Mouse (Mus musculus): ENCODE data around the gene Snph. TPM values are rescaled to one million over a fixed set of nuclear protein-coding genes. Genes with fewer than 3 reads are reported as not detected.
A peak's percentile ranks its signal among the peaks of the same experiment; 100 is the strongest.

Gene Snph
- total and polyA plus RNA-seq, 2 experiments from 2014 or later = 18.3 to 39.6 TPM

DNA sequence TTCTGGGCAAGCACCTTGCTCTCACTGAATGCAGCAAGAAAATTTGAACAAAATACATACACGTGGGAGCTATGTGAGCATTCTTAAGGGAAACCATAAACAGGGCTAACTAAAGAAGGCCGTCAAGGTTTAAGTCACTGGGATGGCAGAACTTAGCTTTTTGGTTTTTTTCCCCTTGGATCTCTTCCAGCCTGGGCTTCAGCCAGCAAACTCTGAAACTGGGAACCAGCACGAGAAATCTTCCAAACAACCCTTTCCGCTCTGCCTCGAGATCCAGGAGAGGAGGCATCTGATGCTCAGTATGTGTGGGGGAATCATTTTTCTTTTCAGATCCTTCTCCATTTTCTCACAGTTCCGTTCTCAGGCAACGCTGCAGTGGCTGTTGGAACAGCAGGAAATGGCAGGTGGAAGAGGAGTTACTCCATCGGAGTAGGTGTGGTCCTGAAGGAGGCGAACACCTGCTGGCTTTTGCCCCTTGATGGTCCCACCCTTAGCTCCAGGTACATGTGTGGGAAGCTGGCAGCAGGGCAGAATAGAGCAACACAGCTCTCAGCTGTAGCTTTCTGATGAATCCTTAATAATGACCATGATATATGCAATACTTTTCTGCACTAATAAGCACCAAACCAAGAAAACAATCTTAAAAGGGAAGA lies 3.1 kb upstream of the Snph start:
- DNase-seq = peak; percentile 33

DNA sequence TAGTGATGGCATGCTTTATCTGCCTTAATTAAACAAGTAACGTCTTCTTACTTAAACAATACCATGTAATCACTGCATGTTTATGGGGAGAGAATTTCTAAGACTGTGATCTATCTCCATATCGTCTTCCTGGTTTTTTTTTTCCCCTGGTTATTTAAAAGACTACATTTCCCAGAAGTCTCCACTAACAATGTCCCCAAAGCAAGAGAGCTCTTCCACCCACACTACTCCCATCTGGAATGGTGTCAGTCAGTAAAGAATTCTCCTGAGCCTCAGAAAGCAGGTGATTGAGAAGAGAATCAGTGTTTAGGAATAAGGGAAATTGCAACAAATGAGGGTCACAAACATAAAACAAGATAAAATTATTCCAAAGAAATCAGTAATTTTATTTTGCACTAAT lies 2.5 kb upstream of the Snph start:
- H3K4me3 ChIP-seq (ENCODE audit: low read depth, low read length) = no peak overlapping the region
- ATAC-seq = peak; percentile 28; the same call in 1 of the 2 replicates
- H3K9ac ChIP-seq = no peak overlapping the region
- no peak for TF ChIP-seq CTCF (IDR thresholded peaks at IDR 0.05; ENCODE audit: low read depth)
- WGBS = 18% methylated on average over 2 of the region's 2 CpGs
- H3K4me1 ChIP-seq (ENCODE audit: insufficient read depth) = no peaks in the 10 kb centered on the region
- H3K9me3 ChIP-seq (ENCODE audit: low read length) = no peaks in the 10 kb centered on the region
- no peaks in the 10 kb centered on the region for H3K36me3 ChIP-seq (ENCODE audit: insufficient read depth)
- H3K27ac ChIP-seq (ENCODE audit: low read depth, low read length) = no peak overlapping the region
- peak; percentile 35 for DNase-seq
- H3K27me3 ChIP-seq (ENCODE audit: insufficient read depth, low read length) = no peaks in the 10 kb centered on the region
- no peak overlapping the region for H3K4me2 ChIP-seq (ENCODE audit: low read depth)

More for the DNA sequence above, 3.1 kb upstream of the Snph start:
- Histone ChIP-seq H3K27ac (ENCODE audit: low read depth, low read length) (no peak overlapping the region), H3K36me3 (ENCODE audit: insufficient read depth) (no peaks in the 10 kb centered on the region), H3K4me3 (ENCODE audit: low read depth, low read length) (no peak overlapping the region), H3K4me1 (ENCODE audit: insufficient read depth) (no peaks in the 10 kb centered on the region), H3K9me3 (ENCODE audit: low read length) (no peaks in the 10 kb centered on the region), H3K4me2 (ENCODE audit: low read depth) (no peak overlapping the region), H3K27me3 (ENCODE audit: insufficient read depth, low read length) (no peaks in the 10 kb centered on the region), H3K9ac (no peak overlapping the region)
- WGBS = 51% methylated on average over 9 of the region's 9 CpGs
- no peak for ATAC-seq
- TF ChIP-seq CTCF (IDR thresholded peaks at IDR 0.05; ENCODE audit: low read depth) = no peak

DNA sequence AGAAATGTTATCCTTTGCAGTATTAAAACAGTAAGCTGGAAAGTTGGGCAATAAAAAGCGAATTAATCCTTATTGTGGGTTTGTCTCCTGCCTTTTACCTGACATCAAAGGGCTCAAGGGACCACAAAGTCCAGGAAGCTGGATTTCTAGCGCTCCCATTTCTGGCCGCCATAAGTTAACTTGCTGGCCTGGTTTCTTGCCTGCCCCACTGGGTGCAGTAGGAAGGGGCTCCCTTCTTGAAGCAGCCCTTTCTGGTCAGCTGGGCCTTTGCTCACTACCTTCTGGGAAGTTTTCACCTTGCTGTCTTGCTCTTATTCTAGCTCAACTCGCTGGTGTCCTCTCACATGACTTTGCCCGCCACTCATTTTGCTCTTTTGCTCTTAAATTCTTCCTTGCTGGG lies 589 bp upstream of the Snph start:
- Histone ChIP-seq H3K9me3 (ENCODE audit: low read length) (no peaks in the 10 kb centered on the region), H3K27ac (ENCODE audit: low read depth, low read length) (no peak overlapping the region), H3K27me3 (ENCODE audit: insufficient read depth, low read length) (no peaks in the 10 kb centered on the region), H3K4me2 (ENCODE audit: low read depth) (peak overlapping the region; percentile 64), H3K36me3 (ENCODE audit: insufficient read depth) (no peaks in the 10 kb centered on the region), H3K9ac (no peak overlapping the region), H3K4me1 (ENCODE audit: insufficient read depth) (no peaks in the 10 kb centered on the region), H3K4me3 (ENCODE audit: low read depth, low read length) (peak overlapping the region; percentile 66; the same call in 1 of the 2 replicates)
- WGBS = 55% methylated on average over 5 of the region's 5 CpGs
- no peak for TF ChIP-seq CTCF (IDR thresholded peaks at IDR 0.05; ENCODE audit: low read depth)
- ATAC-seq (no peak), DNase-seq (no peak)

DNA sequence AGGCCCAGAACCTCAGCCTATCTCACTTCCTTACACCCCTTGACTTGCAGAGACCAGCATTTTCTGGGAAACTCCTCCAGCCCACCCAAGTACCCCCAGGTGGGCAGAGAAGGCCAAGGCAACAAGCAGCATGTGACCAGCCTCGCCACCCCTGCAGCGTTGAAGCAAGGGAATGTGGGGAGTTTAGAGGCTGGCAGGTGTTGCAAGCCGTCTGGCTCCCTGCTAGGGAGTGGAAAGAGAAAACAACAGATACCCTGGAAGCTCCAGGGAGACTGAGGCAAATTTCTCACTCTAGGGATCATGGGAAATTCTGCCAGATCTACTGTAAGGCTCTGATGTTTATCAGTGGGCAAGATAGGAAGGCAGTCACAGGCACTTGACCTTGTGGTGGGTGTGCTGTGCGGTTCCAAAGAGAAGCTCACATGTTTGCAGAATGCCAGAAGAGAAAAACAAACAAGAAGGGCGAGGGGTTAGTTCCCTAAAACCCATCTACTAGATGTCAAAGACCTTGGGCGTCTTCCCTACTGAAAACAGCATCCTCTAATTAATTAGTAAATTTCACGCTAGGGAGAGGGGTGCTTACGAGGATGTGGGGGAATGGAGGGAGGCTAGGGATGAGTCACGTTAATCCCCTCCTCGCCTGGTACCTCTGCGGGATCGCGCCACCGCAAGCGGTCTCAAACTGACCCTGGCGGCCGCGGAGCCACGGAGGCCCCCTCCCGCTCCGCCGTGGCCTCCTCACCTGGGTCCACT lies 811 bp downstream of the Snph start:
- peak overlapping the region; percentile 66 for H3K4me3 ChIP-seq (ENCODE audit: low read depth, low read length)
- peak overlapping the region; percentile 76 for H3K27ac ChIP-seq (ENCODE audit: low read depth, low read length)
- H3K9ac ChIP-seq = peak overlapping the region; percentile 85
- H3K36me3 ChIP-seq (ENCODE audit: insufficient read depth) = no peaks in the 10 kb centered on the region
- peak; percentile 24 for DNase-seq
- H3K27me3 ChIP-seq (ENCODE audit: insufficient read depth, low read length) = no peaks in the 10 kb centered on the region
- peak; percentile 56 for ATAC-seq
- H3K4me2 ChIP-seq (ENCODE audit: low read depth) = peak overlapping the region; percentile 64
- no peaks in the 10 kb centered on the region for H3K4me1 ChIP-seq (ENCODE audit: insufficient read depth)
- H3K9me3 ChIP-seq (ENCODE audit: low read length) = no peaks in the 10 kb centered on the region
- no peak for TF ChIP-seq CTCF (IDR thresholded peaks at IDR 0.05; ENCODE audit: low read depth)
- 3% methylated on average over 21 of the region's 22 CpGs for WGBS

DNA sequence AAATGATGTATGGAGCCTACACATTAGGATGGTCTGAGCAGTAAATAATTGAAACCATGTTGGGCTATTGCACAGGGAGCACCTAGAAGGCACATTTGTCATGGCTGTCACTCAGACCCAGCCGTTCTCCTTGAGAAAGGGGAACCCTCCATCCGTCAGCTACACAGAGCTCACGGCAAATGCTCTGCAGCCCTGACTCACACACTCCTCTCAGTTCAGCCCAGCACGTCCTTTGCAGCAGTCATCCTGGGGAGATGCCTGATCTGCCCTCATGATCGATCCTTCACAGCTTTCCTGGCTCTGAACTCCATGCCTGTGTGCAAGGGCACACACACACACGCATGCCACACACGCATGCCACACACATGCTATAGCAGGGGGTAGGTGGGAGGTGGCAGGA lies 3.1 kb downstream of the Snph start:
- H3K4me3 ChIP-seq (ENCODE audit: low read depth, low read length) = no peak overlapping the region
- H3K4me2 ChIP-seq (ENCODE audit: low read depth) = no peak overlapping the region
- H3K4me1 ChIP-seq (ENCODE audit: insufficient read depth) = no peaks in the 10 kb centered on the region
- no peak overlapping the region for H3K9ac ChIP-seq
- H3K36me3 ChIP-seq (ENCODE audit: insufficient read depth) = no peaks in the 10 kb centered on the region
- H3K27me3 ChIP-seq (ENCODE audit: insufficient read depth, low read length) = no peaks in the 10 kb centered on the region
- no peak overlapping the region for H3K27ac ChIP-seq (ENCODE audit: low read depth, low read length)
- 80% methylated on average over 7 of the region's 7 CpGs for WGBS
- TF ChIP-seq CTCF (IDR thresholded peaks at IDR 0.05; ENCODE audit: low read depth) = no peak
- ATAC-seq = no peak
- DNase-seq = no peak
- no peaks in the 10 kb centered on the region for H3K9me3 ChIP-seq (ENCODE audit: low read length)

DNA sequence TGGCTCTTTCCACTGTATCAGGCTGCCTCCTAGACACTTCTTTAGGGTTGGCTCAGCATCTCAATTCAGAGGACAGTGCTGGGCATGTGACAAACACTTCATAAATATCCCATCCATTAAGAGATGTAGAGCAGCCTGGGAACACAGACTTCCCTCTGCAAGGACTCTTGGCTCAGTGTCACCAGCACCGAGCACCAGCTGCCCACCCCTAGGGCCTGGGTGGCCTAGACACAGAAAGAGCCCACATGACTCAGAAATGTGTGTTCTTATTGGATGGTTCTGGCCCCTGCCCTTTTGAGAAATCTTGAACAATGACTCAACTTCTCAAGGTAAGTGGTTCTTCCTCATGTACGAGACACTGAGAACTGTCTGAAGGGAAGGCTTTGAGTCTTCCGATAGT lies 4.4 kb downstream of the Snph start:
- no peak overlapping the region for H3K27ac ChIP-seq (ENCODE audit: low read depth, low read length)
- no peaks in the 10 kb centered on the region for H3K9me3 ChIP-seq (ENCODE audit: low read length)
- no peak overlapping the region for H3K4me3 ChIP-seq (ENCODE audit: low read depth, low read length)
- no peak for ATAC-seq
- H3K4me2 ChIP-seq (ENCODE audit: low read depth) = no peak overlapping the region
- 72% methylated on average over 3 of the region's 3 CpGs for WGBS
- no peak for TF ChIP-seq CTCF (IDR thresholded peaks at IDR 0.05; ENCODE audit: low read depth)
- H3K27me3 ChIP-seq (ENCODE audit: insufficient read depth, low read length) = no peaks in the 10 kb centered on the region
- no peaks in the 10 kb centered on the region for H3K36me3 ChIP-seq (ENCODE audit: insufficient read depth)
- DNase-seq = no peak
- no peaks in the 10 kb centered on the region for H3K4me1 ChIP-seq (ENCODE audit: insufficient read depth)
- no peak overlapping the region for H3K9ac ChIP-seq

DNA sequence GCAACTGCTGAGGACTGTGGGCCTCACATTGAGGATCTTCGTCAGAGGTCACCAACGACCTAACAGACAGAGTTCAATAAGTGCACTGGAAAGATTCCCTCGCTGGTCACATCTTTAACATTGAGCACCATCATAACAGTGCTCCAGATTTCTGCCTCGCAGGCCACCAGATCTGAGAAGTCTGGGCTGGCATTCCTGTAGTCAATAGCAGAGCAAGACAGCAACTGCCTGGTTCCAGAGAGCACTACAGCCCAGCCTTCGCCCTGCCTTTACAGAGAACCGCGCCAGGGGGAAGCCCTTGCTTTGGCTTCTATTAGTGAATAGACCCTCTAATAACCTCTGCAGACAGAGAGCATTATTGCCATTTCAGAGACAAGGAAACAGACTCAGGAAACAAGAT lies 6.1 kb downstream of the Snph start:
- 94% methylated on average over 7 of the region's 7 CpGs for whole genome bisulfite sequencing
- Histone ChIP-seq H3K9ac (no peak overlapping the region), H3K4me1 (ENCODE audit: insufficient read depth) (no peaks in the 10 kb centered on the region), H3K4me3 (ENCODE audit: low read depth, low read length) (no peak overlapping the region), H3K4me2 (ENCODE audit: low read depth) (no peak overlapping the region), H3K36me3 (ENCODE audit: insufficient read depth) (no peaks in the 10 kb centered on the region), H3K27me3 (ENCODE audit: insufficient read depth, low read length) (no peaks in the 10 kb centered on the region), H3K9me3 (ENCODE audit: low read length) (no peaks in the 10 kb centered on the region), H3K27ac (ENCODE audit: low read depth, low read length) (no peak overlapping the region)
- ATAC-seq (no peak), DNase-seq (no peak)
- no peak for TF ChIP-seq CTCF (IDR thresholded peaks at IDR 0.05; ENCODE audit: low read depth)
